Mouse (Mus musculus): ENCODE measurements around the gene Etv5.

Gene Etv5

GRCm38 (mm10) chr16:22439499-22440177 is at the start of gene Etv5:
Gene Etv5 (minus strand): TSS chr16:22439719.
- peak; percentile 96 for DNase-seq

GRCm38 (mm10) chr16:22483900-22484299 is 44.4 kb upstream of the Etv5 start:
- DNase-seq: no peak

- DNase-seq: no peak
These were observed 39.8 kb upstream of the Etv5 start for GRCm38 (mm10) chr16:22479322-22479721.

- no peak for DNase-seq
These were observed 32.2 kb upstream of the Etv5 start for GRCm38 (mm10) chr16:22471728-22472127.

- DNase-seq: no peak
These were observed 29.9 kb upstream of the Etv5 start for GRCm38 (mm10) chr16:22469385-22469784.

GRCm38 (mm10) chr16:22467111-22467510 is 27.6 kb upstream of the Etv5 start:
- DNase-seq: no peak

GRCm38 (mm10) chr16:22466381-22466780 is 26.9 kb upstream of the Etv5 start:
- DNase-seq: peak; percentile 75

GRCm38 (mm10) chr16:22462220-22462619 is 22.7 kb upstream of the Etv5 start:
- no peak for DNase-seq

GRCm38 (mm10) chr16:22461728-22462127 is 22.2 kb upstream of the Etv5 start:
- DNase-seq: peak; percentile 9

GRCm38 (mm10) chr16:22460960-22461359 is 21.4 kb upstream of the Etv5 start:
- no peak for DNase-seq

GRCm38 (mm10) chr16:22452082-22452481 is 12.6 kb upstream of the Etv5 start:
- DNase-seq: no peak

- no peak for DNase-seq
These were observed 8.6 kb upstream of the Etv5 start for GRCm38 (mm10) chr16:22448093-22448492.

- DNase-seq: no peak
These were observed 5.3 kb upstream of the Etv5 start for GRCm38 (mm10) chr16:22444786-22445185.

GRCm38 (mm10) chr16:22442202-22442601 is 2.7 kb upstream of the Etv5 start:
- DNase-seq: no peak

- no peak for DNase-seq
These were observed 1.8 kb upstream of the Etv5 start for GRCm38 (mm10) chr16:22441317-22441716.

- peak; percentile 16 for DNase-seq
These were observed 750 bp upstream of the Etv5 start for GRCm38 (mm10) chr16:22440269-22440668.

- peak; percentile 71 for DNase-seq
These were observed 812 bp downstream of the Etv5 start for GRCm38 (mm10) chr16:22438441-22439373.

- no peak for DNase-seq
These were observed 3.4 kb downstream of the Etv5 start for GRCm38 (mm10) chr16:22436106-22436505.

- DNase-seq: no peak
These were observed 5.0 kb downstream of the Etv5 start for GRCm38 (mm10) chr16:22434530-22434929.

- no peak for DNase-seq
These were observed 5.6 kb downstream of the Etv5 start for GRCm38 (mm10) chr16:22433944-22434343.

GRCm38 (mm10) chr16:22431773-22432172 is 7.7 kb downstream of the Etv5 start:
- no peak for DNase-seq

GRCm38 (mm10) chr16:22431335-22431734 is 8.2 kb downstream of the Etv5 start:
- DNase-seq: no peak

- DNase-seq: no peak
These were observed 9.1 kb downstream of the Etv5 start for GRCm38 (mm10) chr16:22430211-22430951.
